Mouse (Mus musculus) liver, adult 2 months (tissue): ENCODE data around the gene Strn3. TPM values are rescaled to one million over a fixed set of nuclear protein-coding genes. Genes with fewer than 3 reads are reported as not detected.
"Not testable (repeated sequence)": the region's sequence is repeated elsewhere in the genome, so short reads cannot be mapped to it uniquely, and the experiment has no call there.

Experiments
- DNase-seq: peaks from one replicate; pipeline ENCODE4 v3.0.0-alpha.2; 2011; ENCODE audit warnings: low read depth, low spot score; ENCODE audit errors: extremely low read depth
- H3K27ac ChIP-seq: fragments of 200-500 bp; replicated peaks from 2 replicates; pipeline ENCODE4 v1.5.1; 2012; ENCODE audit warnings: low read depth, mild to moderate bottlenecking, control low read depth, inconsistent platforms, low read length; ENCODE audit not compliant: insufficient read depth
- H3K27me3 ChIP-seq: fragments of 200-500 bp; 2 replicates; pipeline ENCODE4 v1.6.1; 2012; ENCODE audit warnings: mild to moderate bottlenecking, moderate library complexity, low read length, inconsistent platforms; ENCODE audit not compliant: control insufficient read depth, insufficient read depth
- H3K36me3 ChIP-seq: fragments of 200-500 bp; 2 replicates; pipeline ENCODE4 v1.6.1; 2012; ENCODE audit warnings: low read length, inconsistent platforms; ENCODE audit not compliant: control insufficient read depth, insufficient read depth
- H3K4me1 ChIP-seq: fragments of 200-500 bp; 2 replicates; pipeline ENCODE4 v1.6.1; 2011; ENCODE audit warnings: low read length; ENCODE audit not compliant: control insufficient read depth, insufficient read depth
- H3K4me3 ChIP-seq: fragments of 200-500 bp; 2 replicates; pipeline ENCODE4 v1.5.1; 2011; ENCODE audit warnings: low read depth, mild to moderate bottlenecking, control low read depth, low read length, moderate library complexity; ENCODE audit not compliant: insufficient read depth
- H3K79me2 ChIP-seq: fragments of 200-500 bp; 2 replicates; pipeline ENCODE4 v1.6.1; 2012; ENCODE audit warnings: inconsistent platforms, mild to moderate bottlenecking, low read length, moderate library complexity; ENCODE audit not compliant: control insufficient read depth, insufficient read depth
- H3K9ac ChIP-seq: fragments of 200-500 bp; 2 replicates; pipeline ENCODE4 v1.6.1; 2012; ENCODE audit warnings: low read depth, mild to moderate bottlenecking, control low read depth, inconsistent platforms, low read length
- CTCF ChIP-seq: fragments of 200-500 bp; IDR thresholded peaks from 2 replicates; pipeline ENCODE4 v1.5.1; 2011; ENCODE audit warnings: low read depth, low read length, control low read depth
- POLR2A ChIP-seq: fragments of 200-500 bp; IDR thresholded peaks from 2 replicates; pipeline ENCODE4 v1.6.1; 2011; ENCODE audit warnings: low read length, control low read depth; ENCODE audit not compliant: insufficient read depth; ENCODE audit errors: extremely low read depth
- WGBS: fragments of 180-500 bp; shearing (Covaris S2); methylation state at CpG from one replicate; pipeline ENCODE4 v1.1.7; 2018; 5-methylcytosine and 5-hydroxymethylcytosine counted together
- polyA plus RNA-seq: library from polyadenylated mRNA; depleted of rRNA; stranded (reverse); fragments of >200 nt; gene quantifications from 2 replicates; pipeline ENCODE4 v1.2.3, GENCODE M21; 2012
- total RNA-seq: library from RNA; depleted of rRNA; stranded (reverse); fragments of >200 nt; gene quantifications from 2 replicates; pipeline ENCODE4 v1.2.3, GENCODE M21; 2014

Strn3 gene
- total and polyA plus RNA-seq, 2 experiments: 7.3 to 33.7 TPM

- Histone ChIP-seq H3K4me1 (peaks cover 15% of the 10 kb centered on the region), H3K9ac (no peak overlapping the region), H3K36me3 (no peaks in the 10 kb centered on the region), H3K79me2 (peaks cover 32% of the 10 kb centered on the region; the same call in 1 of the 2 replicates), H3K27me3 (no peaks in the 10 kb centered on the region), H3K4me3 (no peak overlapping the region), H3K27ac (no peak overlapping the region)
- DNase-seq: no peak
- TF ChIP-seq POLR2A (no peak), CTCF (no peak)
- WGBS: 51% methylated on average over 5 of the region's 5 CpGs
Observed at GRCm38 (mm10) chr12:51671231-51671891, 20.3 kb downstream of the Strn3 start.

- Histone ChIP-seq H3K9ac (no peak overlapping the region), H3K4me3 (no peak overlapping the region), H3K27ac (peak overlapping the region; percentile 15; the same call in 1 of the 2 replicates), H3K27me3 (no peaks in the 10 kb centered on the region), H3K36me3 (no peaks in the 10 kb centered on the region), H3K79me2 (peaks cover 30% of the 10 kb centered on the region; the same call in 1 of the 2 replicates), H3K4me1 (peaks cover 19% of the 10 kb centered on the region)
- peak; percentile 72 for DNase-seq
- no peak for TF ChIP-seq CTCF
- TF ChIP-seq POLR2A: no peak
- WGBS: 19% methylated on average over 4 of the region's 4 CpGs
Observed at GRCm38 (mm10) chr12:51666708-51667430, 24.8 kb downstream of the Strn3 start.

- DNase-seq: no peak
- Histone ChIP-seq H3K27me3 (no peaks in the 10 kb centered on the region), H3K9ac (no peak overlapping the region), H3K27ac (no peak overlapping the region), H3K4me1 (peaks cover 15% of the 10 kb centered on the region), H3K79me2 (peaks cover 20% of the 10 kb centered on the region; the same call in 1 of the 2 replicates), H3K36me3 (no peaks in the 10 kb centered on the region), H3K4me3 (no peak overlapping the region)
- TF ChIP-seq POLR2A (no peak), CTCF (no peak)
Observed at GRCm38 (mm10) chr12:51663908-51664307, 27.8 kb downstream of the Strn3 start.

GRCm38 (mm10) chr12:51663011-51663410 is 28.7 kb downstream of the Strn3 start:
- no peaks in the 10 kb centered on the region for H3K36me3 ChIP-seq
- peaks cover 20% of the 10 kb centered on the region; the same call in 1 of the 2 replicates for H3K79me2 ChIP-seq
- no peak overlapping the region for H3K9ac ChIP-seq
- H3K4me3 ChIP-seq: no peak overlapping the region
- no peak for DNase-seq
- H3K27me3 ChIP-seq: no peaks in the 10 kb centered on the region
- no peak overlapping the region for H3K27ac ChIP-seq
- peaks cover 15% of the 10 kb centered on the region for H3K4me1 ChIP-seq
- TF ChIP-seq POLR2A (no peak), CTCF (no peak)

- no peak overlapping the region for H3K9ac ChIP-seq
- no peak for DNase-seq
- 81% methylated on average over 1 of the region's 1 CpGs for WGBS
- TF ChIP-seq POLR2A: no peak
- TF ChIP-seq CTCF: no peak
- H3K27me3 ChIP-seq: no peaks in the 10 kb centered on the region
- H3K4me3 ChIP-seq: no peak overlapping the region
- H3K27ac ChIP-seq: no peak overlapping the region
- H3K79me2 ChIP-seq: peaks cover 8% of the 10 kb centered on the region; the same call in 1 of the 2 replicates
- no peaks in the 10 kb centered on the region for H3K4me1 ChIP-seq
- H3K36me3 ChIP-seq: peaks cover 14% of the 10 kb centered on the region; the same call in 1 of the 2 replicates
Observed at GRCm38 (mm10) chr12:51655944-51656465, 35.7 kb downstream of the Strn3 start.

- H3K79me2 ChIP-seq, H3K4me1 ChIP-seq, H3K27ac ChIP-seq, H3K27me3 ChIP-seq, H3K9ac ChIP-seq, H3K4me3 ChIP-seq, DNase-seq: not testable (repeated sequence)
- H3K36me3 ChIP-seq: peaks cover 26% of the 10 kb centered on the region
Observed at GRCm38 (mm10) chr12:51649401-51649800, 42.3 kb downstream of the Strn3 start.
